Mouse (Mus musculus) kidney, embryonic 16.5 days (tissue): ENCODE data around the gene Trmt13. TPM values are rescaled to one million over a fixed set of nuclear protein-coding genes. Genes with fewer than 3 reads are reported as not detected.

Experiments used
- polyA plus RNA-seq: library from polyadenylated mRNA; unstranded; fragments of >200 nt; fragmentation: Nextera tagmentation; extraction: Ambion mirVana; gene quantifications from 2 replicates; pipeline ENCODE4 v1.2.1, GENCODE M21; 2015

The Trmt13 gene
- polyA plus RNA-seq, 1 experiment from 2014 or later: 22.5 TPM

Other genes starting within 250 kb of the Trmt13 start
- 13.9 and 14.3 TPM in 2 replicates for gene Cdc14a, start 190.6 kb downstream of the Trmt13 start, polyA plus RNA-seq
- 73.9 and 76.3 TPM in 2 replicates for gene Rtca, start 106.4 kb downstream of the Trmt13 start, polyA plus RNA-seq
- 24.2 and 25.2 TPM in 2 replicates for gene Dbt, start 101.5 kb downstream of the Trmt13 start, polyA plus RNA-seq
- gene Lrrc39, start 51.6 kb downstream of the Trmt13 start, polyA plus RNA-seq: 0.35 and 0.59 TPM in 2 replicates
- gene Sass6, start 19.6 kb downstream of the Trmt13 start, polyA plus RNA-seq: 17.9 and 23.0 TPM in 2 replicates
- 104 TPM in 2 replicates for gene Mfsd14a, start 48.1 kb upstream of the Trmt13 start, polyA plus RNA-seq
- 0.37 TPM in 1 of 2 replicates, not detected in the other for gene Gm43191, start 66.7 kb upstream of the Trmt13 start, polyA plus RNA-seq
- 18.2 and 18.4 TPM in 2 replicates for gene Slc35a3, start 98.2 kb upstream of the Trmt13 start, polyA plus RNA-seq
- gene Agl, start 193.6 kb upstream of the Trmt13 start, polyA plus RNA-seq: 18.1 and 20.6 TPM in 2 replicates
- 22.4 and 28.1 TPM in 2 replicates for gene Frrs1, start 244.9 kb upstream of the Trmt13 start, polyA plus RNA-seq